Mouse (Mus musculus) neutrophil, adult 5-6 weeks (primary cell): Measurements from ENCODE around the gene Smox. TPM values are rescaled to one million over a fixed set of nuclear protein-coding genes. Genes with fewer than 3 reads are reported as not detected.
A peak's percentile ranks its signal among the peaks of the same experiment; 100 is the strongest.
"Not testable (repeated sequence)": the region's sequence is repeated elsewhere in the genome, so short reads cannot be mapped to it uniquely, and the experiment has no call there.

Source experiments
- ATAC-seq: fragments of 151-379, 151-347 bp; 2 replicates; pipeline ENCODE4 v1.8.0; 2017; ENCODE audit warnings: mild to moderate bottlenecking, moderate TSS enrichment; ENCODE audit not compliant: insufficient number of reproducible peaks, poor library complexity, low FRiP score, severe bottlenecking; ENCODE audit errors: extremely low read depth
- total RNA-seq: library from RNA; stranded (forward); fragments of 200-1000 nt; gene quantifications from 2 replicates; pipeline ENCODE4 v1.2.3, GENCODE M21; 2017

Gene Smox
- total RNA-seq = 63.3 and 76.9 TPM in 2 replicates

DNA sequence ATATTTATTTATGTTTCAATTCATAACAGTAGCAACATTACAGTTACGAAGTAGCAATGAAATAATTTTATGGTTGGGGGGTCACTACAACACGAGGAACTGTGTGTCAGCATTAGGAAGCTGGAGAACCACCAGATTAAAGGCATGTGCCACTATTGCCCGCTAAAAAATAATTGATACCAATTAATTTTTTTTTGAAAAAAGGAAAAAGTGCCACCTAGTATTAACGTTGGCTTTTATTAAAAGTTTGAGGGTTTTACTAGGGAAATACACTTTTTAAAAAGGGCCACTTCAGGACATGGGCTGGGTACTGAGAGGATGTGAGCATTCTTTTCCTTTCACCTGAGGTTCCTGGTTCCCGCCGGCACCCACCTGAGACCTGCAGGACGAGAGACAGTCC is at the start of gene Smox:
Gene Smox, plus strand, starts transcription at position 301 of the 400 bp plus-strand sequence.
- no peak for ATAC-seq

GRCm38 (mm10) chr2:131443084-131443890 is 48.0 kb upstream of the Smox start:
- no peak for ATAC-seq

DNA sequence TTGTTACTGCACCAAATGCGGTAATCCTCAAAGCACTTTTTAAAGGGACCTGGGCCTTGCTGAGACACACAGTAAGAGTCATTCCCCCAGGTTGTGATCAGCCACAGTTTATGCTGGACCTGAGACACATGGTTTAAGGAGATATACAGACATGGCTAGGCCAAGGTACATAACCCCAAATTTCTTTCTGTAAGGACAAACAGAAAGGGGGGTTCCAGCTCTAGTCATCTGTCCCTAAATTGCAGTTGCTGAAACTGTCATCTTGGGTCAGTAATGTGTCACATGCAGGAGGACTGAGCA is 47.5 kb upstream of the Smox start:
- ATAC-seq = no peak

DNA sequence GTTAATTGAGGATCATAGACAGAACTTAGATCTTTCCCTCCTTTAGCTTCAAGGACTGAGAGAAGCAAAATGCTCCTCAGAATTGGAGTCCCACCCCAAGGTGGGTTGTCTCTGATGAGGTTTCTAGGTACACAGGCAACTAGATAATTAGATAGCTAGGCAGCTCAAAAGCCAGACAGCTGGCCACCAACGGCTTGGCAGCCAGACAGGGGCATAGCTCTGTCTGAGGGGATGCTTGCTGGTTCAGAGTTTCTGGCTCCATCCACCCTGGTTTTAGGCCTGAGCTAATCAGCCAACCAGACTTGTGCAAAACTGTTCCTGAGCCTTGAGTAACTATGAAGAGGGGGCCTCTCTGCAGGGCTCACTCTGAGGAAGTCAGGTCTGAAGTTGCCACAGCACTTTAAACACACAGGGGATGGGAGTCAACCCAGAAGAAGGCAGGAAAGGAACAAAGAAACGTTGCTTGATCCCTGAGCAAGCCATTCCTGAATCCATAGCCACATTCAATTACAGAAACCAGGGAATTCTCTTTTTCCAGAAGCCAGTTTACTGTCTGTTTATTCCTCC is 44.8 kb upstream of the Smox start:
- ATAC-seq = no peak

- ATAC-seq = no peak
These were observed 43.5 kb upstream of the Smox start for GRCm38 (mm10) chr2:131447566-131448330.

DNA sequence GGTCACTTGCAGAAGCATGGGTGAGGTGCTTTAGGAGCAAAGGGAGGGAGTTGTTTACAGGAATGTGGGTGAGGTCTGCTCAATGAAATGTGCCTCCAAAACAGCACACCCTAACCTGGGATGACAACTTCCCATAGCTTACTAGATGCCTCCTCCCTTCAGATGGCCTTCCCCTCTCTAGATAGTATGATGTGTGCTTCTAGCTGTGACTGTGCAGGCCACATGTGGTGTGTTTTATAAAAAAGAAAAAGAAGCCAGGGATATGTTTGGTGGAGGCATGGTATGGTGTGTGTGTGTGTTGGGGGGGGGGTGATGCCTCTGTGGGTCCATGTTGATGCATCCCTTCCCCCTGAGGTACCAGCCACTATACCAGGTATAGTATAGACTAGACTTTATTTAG is 42.9 kb upstream of the Smox start:
- ATAC-seq = 0 out of 2 replicates have a peak, but pooled peaks have one; percentile 37

DNA sequence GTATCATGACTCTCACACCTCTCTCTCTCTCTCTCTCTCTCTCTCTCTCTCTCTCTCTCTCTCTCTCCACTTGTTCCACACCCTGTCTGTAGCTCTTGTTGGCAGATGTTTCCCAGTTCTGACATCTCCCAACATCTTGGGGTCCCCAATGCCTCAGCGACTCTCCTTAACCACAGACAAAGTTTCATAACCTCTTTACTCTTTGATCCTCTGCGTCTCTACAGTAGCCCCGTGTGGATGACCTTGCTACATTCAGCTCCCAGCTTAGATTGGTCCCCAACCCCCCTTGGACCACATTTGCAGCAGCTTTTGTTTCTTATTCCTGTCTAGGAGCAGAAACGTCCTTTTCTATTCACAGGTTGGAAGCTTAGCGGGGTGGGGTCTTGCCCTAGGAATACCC is 41.6 kb upstream of the Smox start:
- no peak for ATAC-seq

DNA sequence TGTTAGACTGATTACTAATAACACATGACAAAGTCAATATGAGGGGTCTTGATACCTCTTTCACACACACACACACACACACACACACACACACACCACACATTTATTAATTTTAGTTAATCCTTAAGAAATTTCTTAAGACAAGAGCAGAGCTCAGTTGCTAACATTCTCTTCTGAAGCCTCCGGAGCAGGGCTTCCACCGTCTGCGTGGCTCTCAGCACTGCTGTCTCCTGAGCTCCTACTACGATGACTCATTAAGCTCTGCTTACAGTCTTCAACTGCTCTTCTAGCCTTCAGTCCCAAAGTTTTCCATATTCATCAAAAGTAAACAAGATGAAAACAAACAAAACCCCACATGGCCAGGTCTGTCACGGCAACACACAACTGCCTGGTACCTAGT is 40.8 kb upstream of the Smox start:
- no peak for ATAC-seq

DNA sequence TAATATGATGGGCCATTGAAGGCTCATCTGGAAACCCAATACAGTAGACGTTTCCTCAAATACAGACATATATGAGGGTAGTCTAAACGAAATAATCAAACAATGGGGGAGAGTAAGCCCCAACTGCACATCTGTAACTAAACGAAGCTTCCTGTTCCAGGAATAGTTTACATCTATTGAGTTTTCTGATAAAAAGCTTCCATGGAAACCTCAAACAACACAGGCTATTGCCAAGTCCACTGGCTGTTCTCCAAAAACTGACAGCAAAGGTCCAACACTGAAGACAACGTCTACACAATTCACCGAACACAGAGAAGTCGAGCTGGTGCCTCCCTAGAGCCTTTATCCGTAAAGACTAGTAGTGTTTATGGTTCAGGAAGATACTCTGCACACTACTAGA is 33.6 kb upstream of the Smox start:
- no peak for ATAC-seq

GRCm38 (mm10) chr2:131460946-131461682 is 30.2 kb upstream of the Smox start:
- no peak for ATAC-seq

GRCm38 (mm10) chr2:131462991-131463390 is 28.3 kb upstream of the Smox start:
- ATAC-seq = no peak

GRCm38 (mm10) chr2:131464147-131464546 is 27.1 kb upstream of the Smox start:
- no peak for ATAC-seq

DNA sequence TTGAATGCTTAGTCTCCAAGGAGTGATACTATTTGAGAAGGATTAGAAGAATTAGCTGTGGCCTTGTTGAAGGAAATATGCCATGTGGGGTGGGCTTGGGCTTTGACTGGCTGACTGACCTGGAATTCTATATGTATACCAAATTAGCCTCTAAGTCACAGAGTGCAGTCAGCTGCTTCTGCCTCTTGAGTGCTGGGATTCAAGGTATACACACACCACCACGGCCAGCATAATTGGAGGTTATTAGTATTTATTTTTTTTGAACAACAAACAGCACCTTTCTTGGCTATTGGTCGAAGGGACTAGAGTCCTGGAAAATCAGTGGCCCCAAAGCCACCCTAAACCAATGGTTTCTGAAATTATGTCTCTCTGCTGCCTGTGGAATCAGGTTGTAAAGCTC is 24.6 kb upstream of the Smox start:
- no peak for ATAC-seq

GRCm38 (mm10) chr2:131469916-131470315 is 21.4 kb upstream of the Smox start:
- no peak for ATAC-seq

GRCm38 (mm10) chr2:131473749-131474148 is 17.5 kb upstream of the Smox start:
- no peak for ATAC-seq

GRCm38 (mm10) chr2:131477105-131477504 is 14.2 kb upstream of the Smox start:
- ATAC-seq = not testable (repeated sequence)

GRCm38 (mm10) chr2:131477917-131478316 is 13.4 kb upstream of the Smox start:
- no peak for ATAC-seq

- ATAC-seq = peak; percentile 56; the same call in 1 of the 2 replicates
These were observed 12.9 kb upstream of the Smox start for GRCm38 (mm10) chr2:131478349-131478748.

- ATAC-seq = 0 out of 2 replicates have a peak, but pooled peaks have one; percentile 44
These were observed 12.4 kb upstream of the Smox start for GRCm38 (mm10) chr2:131478916-131479315.
